Mouse (Mus musculus): ENCODE data around the gene Sycp1. TPM values are rescaled to one million over a fixed set of nuclear protein-coding genes. Genes with fewer than 3 reads are reported as not detected.

Sycp1 gene
- polyA plus RNA-seq (2015; fragmentation: Nextera tagmentation; extraction: Ambion mirVana), result not detected in 2 replicates

- H3K27ac ChIP-seq (ENCODE audit: low read length), result no peak within 1 kb of the TSS
- 90% methylated on average over 77 of the region's 78 CpGs for WGBS
- H3K27me3 ChIP-seq (ENCODE audit: control insufficient read depth, insufficient read depth, low read depth, low read length), result no peaks in the 10 kb centered on the region
- no peaks in the 10 kb centered on the region for H3K4me1 ChIP-seq (replicated peaks; ENCODE audit: control insufficient read depth, insufficient read depth, low read length)
- 0 out of 2 replicates have a peak, but pooled peaks cover 2% of the 10 kb centered on the region for H3K9me3 ChIP-seq (ENCODE audit: control insufficient read depth, low read length)
- no peak within 1 kb of the TSS for H3K4me2 ChIP-seq (ENCODE audit: low read depth, low read length)
- H3K9ac ChIP-seq (ENCODE audit: low read length), result no peak within 1 kb of the TSS
- no peaks in the 10 kb centered on the region for H3K36me3 ChIP-seq (ENCODE audit: control insufficient read depth, insufficient read depth, low read length)
- H3K4me3 ChIP-seq (ENCODE audit: low read length), result no peak within 1 kb of the TSS
- no peak for ATAC-seq (ENCODE audit: low read depth)
These were observed at the start of gene Sycp1 for GRCm38 (mm10) chr3:102935451-102936354. Sycp1 (minus strand) TSS chr3:102936100.

- Histone ChIP-seq H3K4me2 (ENCODE audit: low read depth, low read length) (no peak overlapping the region), H3K9ac (ENCODE audit: low read length) (no peak overlapping the region), H3K36me3 (ENCODE audit: control insufficient read depth, insufficient read depth, low read length) (no peaks in the 10 kb centered on the region), H3K4me3 (ENCODE audit: low read length) (no peak overlapping the region), H3K9me3 (ENCODE audit: control insufficient read depth, low read length) (no peaks in the 10 kb centered on the region), H3K27ac (ENCODE audit: low read length) (no peak overlapping the region), H3K27me3 (ENCODE audit: control insufficient read depth, insufficient read depth, low read depth, low read length) (no peaks in the 10 kb centered on the region), H3K4me1 (replicated peaks; ENCODE audit: control insufficient read depth, insufficient read depth, low read length) (no peaks in the 10 kb centered on the region)
- no peak for ATAC-seq (ENCODE audit: low read depth)
- 49% methylated on average over 3 of the region's 3 CpGs for WGBS
These were observed 44.4 kb upstream of the Sycp1 start for GRCm38 (mm10) chr3:102980349-102980736.

- no peaks in the 10 kb centered on the region for H3K27me3 ChIP-seq (ENCODE audit: control insufficient read depth, insufficient read depth, low read depth, low read length)
- ATAC-seq (ENCODE audit: low read depth), result no peak
- WGBS, result 37% methylated on average over 10 of the region's 10 CpGs
These were observed 43.8 kb upstream of the Sycp1 start for GRCm38 (mm10) chr3:102979550-102980348.

GRCm38 (mm10) chr3:102976906-102977305 is 41.0 kb upstream of the Sycp1 start:
- Histone ChIP-seq H3K9me3 (ENCODE audit: control insufficient read depth, low read length) (no peaks in the 10 kb centered on the region), H3K4me3 (ENCODE audit: low read length) (no peak overlapping the region), H3K9ac (ENCODE audit: low read length) (no peak overlapping the region), H3K4me1 (replicated peaks; ENCODE audit: control insufficient read depth, insufficient read depth, low read length) (no peaks in the 10 kb centered on the region), H3K4me2 (ENCODE audit: low read depth, low read length) (no peak overlapping the region), H3K27me3 (ENCODE audit: control insufficient read depth, insufficient read depth, low read depth, low read length) (no peaks in the 10 kb centered on the region), H3K36me3 (ENCODE audit: control insufficient read depth, insufficient read depth, low read length) (no peaks in the 10 kb centered on the region), H3K27ac (ENCODE audit: low read length) (no peak overlapping the region)
- 78% methylated on average over 4 of the region's 4 CpGs for WGBS
- ATAC-seq (ENCODE audit: low read depth), result no peak

More at GRCm38 (mm10) chr3:102979550-102980348, 43.8 kb upstream of the Sycp1 start:
- Histone ChIP-seq H3K27ac (ENCODE audit: low read length) (no peak overlapping the region), H3K4me3 (ENCODE audit: low read length) (no peak overlapping the region), H3K4me1 (replicated peaks; ENCODE audit: control insufficient read depth, insufficient read depth, low read length) (no peaks in the 10 kb centered on the region), H3K9ac (ENCODE audit: low read length) (no peak overlapping the region), H3K9me3 (ENCODE audit: control insufficient read depth, low read length) (no peaks in the 10 kb centered on the region), H3K4me2 (ENCODE audit: low read depth, low read length) (no peak overlapping the region), H3K36me3 (ENCODE audit: control insufficient read depth, insufficient read depth, low read length) (no peaks in the 10 kb centered on the region)

GRCm38 (mm10) chr3:102970508-102970907 is 34.6 kb upstream of the Sycp1 start:
- 69% methylated on average over 3 of the region's 3 CpGs for WGBS

GRCm38 (mm10) chr3:102970067-102970466 is 34.2 kb upstream of the Sycp1 start:
- WGBS, result 60% methylated on average over 9 of the region's 9 CpGs
- no peak overlapping the region for H3K9ac ChIP-seq (ENCODE audit: low read length)
- no peak overlapping the region for H3K4me2 ChIP-seq (ENCODE audit: low read depth, low read length)
- H3K27me3 ChIP-seq (ENCODE audit: control insufficient read depth, insufficient read depth, low read depth, low read length), result no peaks in the 10 kb centered on the region
- no peaks in the 10 kb centered on the region for H3K9me3 ChIP-seq (ENCODE audit: control insufficient read depth, low read length)
- no peak overlapping the region for H3K4me3 ChIP-seq (ENCODE audit: low read length)
- H3K4me1 ChIP-seq (replicated peaks; ENCODE audit: control insufficient read depth, insufficient read depth, low read length), result no peaks in the 10 kb centered on the region
- ATAC-seq (ENCODE audit: low read depth), result peak; percentile 80
- no peaks in the 10 kb centered on the region for H3K36me3 ChIP-seq (ENCODE audit: control insufficient read depth, insufficient read depth, low read length)
- H3K27ac ChIP-seq (ENCODE audit: low read length), result peak overlapping the region; percentile 32; the same call in 1 of the 2 replicates

More at GRCm38 (mm10) chr3:102970508-102970907, 34.6 kb upstream of the Sycp1 start:
- H3K9me3 ChIP-seq (ENCODE audit: control insufficient read depth, low read length), result no peaks in the 10 kb centered on the region
- H3K4me3 ChIP-seq (ENCODE audit: low read length), result no peak overlapping the region
- H3K27ac ChIP-seq (ENCODE audit: low read length), result peak overlapping the region; percentile 32; the same call in 1 of the 2 replicates
- H3K4me1 ChIP-seq (replicated peaks; ENCODE audit: control insufficient read depth, insufficient read depth, low read length), result no peaks in the 10 kb centered on the region
- no peak overlapping the region for H3K4me2 ChIP-seq (ENCODE audit: low read depth, low read length)
- no peaks in the 10 kb centered on the region for H3K27me3 ChIP-seq (ENCODE audit: control insufficient read depth, insufficient read depth, low read depth, low read length)
- no peaks in the 10 kb centered on the region for H3K36me3 ChIP-seq (ENCODE audit: control insufficient read depth, insufficient read depth, low read length)
- peak; percentile 52; the same call in 1 of the 2 replicates for ATAC-seq (ENCODE audit: low read depth)
- H3K9ac ChIP-seq (ENCODE audit: low read length), result no peak overlapping the region

GRCm38 (mm10) chr3:102964033-102964432 is 28.1 kb upstream of the Sycp1 start, which contains the start of gene Nr1h5:
Nr1h5 (minus strand) TSS chr3:102964133.
- WGBS, result 9% methylated on average over 3 of the region's 3 CpGs
- Histone ChIP-seq H3K27ac (ENCODE audit: low read length) (no peak within 1 kb of the TSS), H3K36me3 (ENCODE audit: control insufficient read depth, insufficient read depth, low read length) (no peaks in the 10 kb centered on the region), H3K4me2 (ENCODE audit: low read depth, low read length) (no peak within 1 kb of the TSS), H3K4me1 (replicated peaks; ENCODE audit: control insufficient read depth, insufficient read depth, low read length) (no peaks in the 10 kb centered on the region), H3K9me3 (ENCODE audit: control insufficient read depth, low read length) (no peaks in the 10 kb centered on the region), H3K4me3 (ENCODE audit: low read length) (no peak within 1 kb of the TSS), H3K27me3 (ENCODE audit: control insufficient read depth, insufficient read depth, low read depth, low read length) (no peaks in the 10 kb centered on the region), H3K9ac (ENCODE audit: low read length) (no peak within 1 kb of the TSS)
- ATAC-seq (ENCODE audit: low read depth), result no peak

- 58% methylated on average over 3 of the region's 3 CpGs for WGBS
- Histone ChIP-seq H3K4me3 (ENCODE audit: low read length) (no peak overlapping the region), H3K36me3 (ENCODE audit: control insufficient read depth, insufficient read depth, low read length) (no peaks in the 10 kb centered on the region), H3K4me2 (ENCODE audit: low read depth, low read length) (no peak overlapping the region), H3K27ac (ENCODE audit: low read length) (no peak overlapping the region), H3K9ac (ENCODE audit: low read length) (no peak overlapping the region), H3K27me3 (ENCODE audit: control insufficient read depth, insufficient read depth, low read depth, low read length) (no peaks in the 10 kb centered on the region), H3K9me3 (ENCODE audit: control insufficient read depth, low read length) (no peaks in the 10 kb centered on the region), H3K4me1 (replicated peaks; ENCODE audit: control insufficient read depth, insufficient read depth, low read length) (no peaks in the 10 kb centered on the region)
- ATAC-seq (ENCODE audit: low read depth), result no peak
These were observed 19.7 kb upstream of the Sycp1 start for GRCm38 (mm10) chr3:102955596-102955995.

GRCm38 (mm10) chr3:102955143-102955542 is 19.2 kb upstream of the Sycp1 start:
- Histone ChIP-seq H3K4me3 (ENCODE audit: low read length) (no peak overlapping the region), H3K27ac (ENCODE audit: low read length) (no peak overlapping the region), H3K36me3 (ENCODE audit: control insufficient read depth, insufficient read depth, low read length) (no peaks in the 10 kb centered on the region), H3K27me3 (ENCODE audit: control insufficient read depth, insufficient read depth, low read depth, low read length) (no peaks in the 10 kb centered on the region), H3K4me1 (replicated peaks; ENCODE audit: control insufficient read depth, insufficient read depth, low read length) (no peaks in the 10 kb centered on the region), H3K9ac (ENCODE audit: low read length) (no peak overlapping the region), H3K9me3 (ENCODE audit: control insufficient read depth, low read length) (no peaks in the 10 kb centered on the region), H3K4me2 (ENCODE audit: low read depth, low read length) (no peak overlapping the region)
- 84% methylated on average over 3 of the region's 3 CpGs for WGBS
- ATAC-seq (ENCODE audit: low read depth), result no peak
